Mouse (Mus musculus) MEL (cell line): ENCODE data around the gene Vti1a. TPM values are rescaled to one million over a fixed set of nuclear protein-coding genes. Genes with fewer than 3 reads are reported as not detected.

ENCODE experiments used
- DNase-seq: peaks from one replicate; pipeline ENCODE4 v3.0.0; 2011; ENCODE audit warnings: low read depth, low spot score
- H3K27ac ChIP-seq: 2 replicates; pipeline ENCODE4 v1.5.1; 2012; ENCODE audit warnings: low read depth, mild to moderate bottlenecking, control low read depth, low read length, moderate library complexity; ENCODE audit not compliant: control insufficient read depth
- H3K27me3 ChIP-seq, 2 experiments: fragments of 150-350 bp in 1 of 2; sonication (generic) in 1 of 2; 2 replicates each; pipeline ENCODE4 v1.6.1; 2012; ENCODE audit warnings: low read length in 2 of 2, mild to moderate bottlenecking in 2 of 2, improper control_type of control experiment in 1 of 2, moderate library complexity in 1 of 2; ENCODE audit not compliant: insufficient read depth in 2 of 2, control insufficient read depth in 1 of 2
- H3K36me3 ChIP-seq, 2 experiments: 2 replicates each; pipeline ENCODE4 v1.6.1; 2012 to 2014; ENCODE audit warnings: low read length in 2 of 2, improper control_type of control experiment in 1 of 2, inconsistent platforms in 1 of 2, mild to moderate bottlenecking in 1 of 2; ENCODE audit not compliant: insufficient read depth in 2 of 2, control insufficient read depth in 1 of 2
- H3K4me1 ChIP-seq, 2 experiments: fragments of 150-350 bp in 1 of 2; sonication (generic) in 1 of 2; 2 replicates each; pipeline ENCODE4 v1.6.1; 2012; ENCODE audit warnings: low read length in 2 of 2, improper control_type of control experiment in 1 of 2, mild to moderate bottlenecking in 1 of 2; ENCODE audit not compliant: insufficient read depth in 2 of 2, control insufficient read depth in 1 of 2
- H3K4me3 ChIP-seq, 2 experiments: fragments of 150-350 bp in 1 of 2; sonication (generic) in 1 of 2; 2 replicates each; pipeline ENCODE4 v1.5.1; 2012; ENCODE audit warnings: low read depth in 2 of 2, low read length in 2 of 2, mild to moderate bottlenecking in 2 of 2, moderate library complexity in 2 of 2, control low read depth in 1 of 2, improper control_type of control experiment in 1 of 2; ENCODE audit not compliant: control insufficient read depth in 1 of 2, insufficient read depth in 1 of 2
- H3K79me2 ChIP-seq: 2 replicates; pipeline ENCODE4 v1.6.1; 2012; ENCODE audit warnings: mild to moderate bottlenecking, low read length, moderate library complexity; ENCODE audit not compliant: control insufficient read depth, poor library complexity, insufficient read depth
- H3K9ac ChIP-seq: 2 replicates; pipeline ENCODE4 v1.6.1; 2012; ENCODE audit warnings: low read depth, mild to moderate bottlenecking, control low read depth, low read length, moderate library complexity; ENCODE audit not compliant: control insufficient read depth, poor library complexity, severe bottlenecking
- H3K9me3 ChIP-seq: fragments of 150-350 bp; sonication (generic); replicated peaks from 2 replicates; pipeline ENCODE4 v1.6.1; 2012; ENCODE audit warnings: mild to moderate bottlenecking, low read length, improper control_type of control experiment, moderate library complexity; ENCODE audit not compliant: insufficient read depth
- BHLHE40 ChIP-seq: IDR thresholded peaks from 2 replicates; pipeline ENCODE4 v1.6.1; 2012; ENCODE audit warnings: low read depth, mild to moderate bottlenecking, inconsistent platforms, low read length, improper control_type of control experiment, borderline replicate concordance
- CHD1 ChIP-seq: IDR thresholded peaks from 2 replicates; pipeline ENCODE4 v1.6.1; 2012; ENCODE audit warnings: low read depth, mild to moderate bottlenecking, inconsistent platforms, low read length, improper control_type of control experiment
- CHD2 ChIP-seq: IDR thresholded peaks from 2 replicates; pipeline ENCODE4 v1.6.1; 2011; ENCODE audit warnings: low read length, improper control_type of control experiment
- E2F4 ChIP-seq: IDR thresholded peaks from 2 replicates; pipeline ENCODE4 v1.6.1; 2011; ENCODE audit warnings: low read depth, low read length, improper control_type of control experiment, borderline replicate concordance
- ELF1 ChIP-seq: IDR thresholded peaks from 2 replicates; pipeline ENCODE4 v1.6.1; 2014; ENCODE audit warnings: low read depth, mild to moderate bottlenecking, inconsistent platforms, low read length, improper control_type of control experiment, moderate library complexity
- EP300 ChIP-seq, 2 experiments: IDR thresholded peaks; 2 replicates each; pipeline ENCODE4 v1.6.1; 2011; ENCODE audit warnings: improper control_type of control experiment in 2 of 2, low read length in 2 of 2, low read depth in 1 of 2, mild to moderate bottlenecking in 1 of 2
- GABPA ChIP-seq: IDR thresholded peaks from 2 replicates; pipeline ENCODE4 v1.6.1; 2012; ENCODE audit warnings: low read depth, mild to moderate bottlenecking, inconsistent platforms, low read length, improper control_type of control experiment, moderate library complexity
- KAT2A ChIP-seq: conservative IDR thresholded peaks from 2 replicates; pipeline ENCODE4 v1.6.1; 2012; ENCODE audit warnings: low read depth, low read length, improper control_type of control experiment, inconsistent platforms
- MAFK ChIP-seq: IDR thresholded peaks from 2 replicates; pipeline ENCODE4 v1.6.1; 2011; ENCODE audit warnings: low read depth, mild to moderate bottlenecking, low read length, improper control_type of control experiment, borderline replicate concordance
- MAX ChIP-seq: IDR thresholded peaks from 2 replicates; pipeline ENCODE4 v1.6.1; 2011; ENCODE audit warnings: low read length, improper control_type of control experiment
- MAZ ChIP-seq: IDR thresholded peaks from 2 replicates; pipeline ENCODE4 v1.6.1; 2012; ENCODE audit warnings: low read depth, mild to moderate bottlenecking, inconsistent platforms, low read length, improper control_type of control experiment
- MEF2A ChIP-seq: IDR thresholded peaks from 2 replicates; pipeline ENCODE4 v1.6.1; 2014; ENCODE audit warnings: low read depth, mild to moderate bottlenecking, inconsistent platforms, low read length, improper control_type of control experiment; ENCODE audit not compliant: poor library complexity, insufficient replicate concordance, severe bottlenecking; ENCODE audit errors: extremely low read depth
- NELFE ChIP-seq: IDR thresholded peaks from 2 replicates; pipeline ENCODE4 v1.6.1; 2011; ENCODE audit warnings: low read depth, low read length, improper control_type of control experiment
- NRF1 ChIP-seq: IDR thresholded peaks from 2 replicates; pipeline ENCODE4 v1.6.1; 2014; ENCODE audit warnings: low read depth, mild to moderate bottlenecking, inconsistent platforms, low read length, improper control_type of control experiment, moderate library complexity; ENCODE audit not compliant: poor library complexity, insufficient read depth, severe bottlenecking
- RAD21 ChIP-seq: IDR thresholded peaks from 2 replicates; pipeline ENCODE4 v1.6.1; 2011; ENCODE audit warnings: mild to moderate bottlenecking, low read depth, low read length, improper control_type of control experiment
- RCOR1 ChIP-seq: IDR thresholded peaks from 2 replicates; pipeline ENCODE4 v1.6.1; 2012; ENCODE audit warnings: low read depth, mild to moderate bottlenecking, inconsistent platforms, low read length, improper control_type of control experiment
- SIN3A ChIP-seq: IDR thresholded peaks from 2 replicates; pipeline ENCODE4 v1.6.1; 2012; ENCODE audit warnings: low read length, improper control_type of control experiment, inconsistent platforms
- SMC3 ChIP-seq: IDR thresholded peaks from 2 replicates; pipeline ENCODE4 v1.6.1; 2011; ENCODE audit warnings: low read depth, low read length, improper control_type of control experiment
- TCF12 ChIP-seq: IDR thresholded peaks from 2 replicates; pipeline ENCODE4 v1.6.1; 2014; ENCODE audit warnings: low read depth, mild to moderate bottlenecking, inconsistent platforms, low read length, improper control_type of control experiment, moderate library complexity
- USF2 ChIP-seq, 2 experiments: IDR thresholded peaks; 2 replicates each; pipeline ENCODE4 v1.6.1; 2011 to 2012; ENCODE audit warnings: improper control_type of control experiment in 2 of 2, low read length in 2 of 2, borderline replicate concordance in 1 of 2, inconsistent platforms in 1 of 2, low read depth in 1 of 2, mild to moderate bottlenecking in 1 of 2; ENCODE audit not compliant: insufficient read depth in 1 of 2
- ZKSCAN1 ChIP-seq: IDR thresholded peaks from 2 replicates; pipeline ENCODE4 v1.6.1; 2012; ENCODE audit warnings: low read depth, mild to moderate bottlenecking, inconsistent platforms, low read length, improper control_type of control experiment, moderate library complexity
- ZMIZ1 ChIP-seq: IDR thresholded peaks from 2 replicates; pipeline ENCODE4 v1.6.1; 2012; ENCODE audit warnings: low read depth, mild to moderate bottlenecking, inconsistent platforms, low read length, improper control_type of control experiment, moderate library complexity
- polyA plus RNA-seq, 2 experiments: library from polyadenylated mRNA; stranded (reverse) in 1 of 2; unstranded in 1 of 2; fragments of >175 nt in 1 of 2; fragments of >200 nt in 1 of 2; gene quantifications; 2 replicates each; pipeline versions ENCODE4 v1.2.1 to v1.2.4; 2012; ENCODE audit warnings: low replicate concordance in 2 of 2, low read depth in 1 of 2; ENCODE audit not compliant: insufficient read length in 2 of 2, insufficient read depth in 1 of 2, missing spikeins in 1 of 2
- total RNA-seq: library from RNA; depleted of rRNA; stranded (reverse); fragments of 300-350 nt; gene quantifications from 2 replicates; pipeline ENCODE4 v1.2.3, GENCODE M21; 2012

Gene Vti1a
- total and polyA plus RNA-seq, 3 experiments = 37.2 to 119 (median 42.8) TPM

GRCm38 (mm10) chr19:55599124-55599523 is 283.0 kb downstream of the Vti1a start:
- Histone ChIP-seq H3K79me2 (no peaks in the 10 kb centered on the region), H3K27me3 (no peaks in the 10 kb centered on the region), H3K9ac (no peak overlapping the region), H3K36me3 (no peaks in the 10 kb centered on the region), H3K4me3 (no peak overlapping the region), H3K27ac (no peak overlapping the region), H3K4me1 (no peaks in the 10 kb centered on the region)
- no peak for TF ChIP-seq TCF12
- TF ChIP-seq MAX = no peak
- no peak for TF ChIP-seq ELF1
- TF ChIP-seq NRF1 = no peak
- no peak for TF ChIP-seq CHD1
- TF ChIP-seq CHD2 = no peak
- TF ChIP-seq E2F4 = no peak
- TF ChIP-seq ZKSCAN1 = no peak
- no peak for TF ChIP-seq SMC3
- TF ChIP-seq BHLHE40 = no peak
- no peak for TF ChIP-seq MEF2A
- TF ChIP-seq GABPA = no peak
- no peak for TF ChIP-seq MAZ
- no peak for TF ChIP-seq KAT2A
- TF ChIP-seq, all 39 proteins: peak for 0
- DNase-seq = peak; percentile 17
- no peaks in the 10 kb centered on the region for H3K9me3 ChIP-seq

- peaks cover 5 to 12% of the 10 kb centered on the region in 2 experiments; a peak in 3 of 4 replicates for H3K4me1 ChIP-seq
- TF ChIP-seq ELF1 (no peak), ZMIZ1 (no peak), MAFK (no peak), NELFE (no peak), RAD21 (no peak), KAT2A (no peak), USF2 (IDR thresholded peaks at IDR 0.05; ENCODE audit: borderline replicate concordance in 1 of 2, insufficient read depth in 1 of 2, low read depth in 1 of 2, low read length in 2 of 2) (no peak), GABPA (no peak), MAZ (no peak), EP300 (IDR thresholded peaks at IDR 0.05; ENCODE audit: low read depth in 1 of 2, low read length in 2 of 2) (no peak), CHD1 (no peak), RCOR1 (no peak), SIN3A (no peak), MAX (no peak), SMC3 (no peak), MEF2A (no peak)
These were observed 291.6 kb downstream of the Vti1a start for GRCm38 (mm10) chr19:55607725-55608124.

More at GRCm38 (mm10) chr19:55607725-55608124, 291.6 kb downstream of the Vti1a start:
- Histone ChIP-seq H3K9me3 (no peaks in the 10 kb centered on the region), H3K36me3 (peaks cover 0 to 11% of the 10 kb centered on the region in 2 experiments; a peak in 2 of 4 replicates), H3K27ac (no peak overlapping the region), H3K27me3 (no peaks in the 10 kb centered on the region), H3K9ac (no peak overlapping the region), H3K4me3 (no peak overlapping the region), H3K79me2 (no peaks in the 10 kb centered on the region)
- no peak for DNase-seq
